Mouse (Mus musculus): ENCODE measurements around the gene Mettl13.
A peak's percentile ranks its signal among the peaks of the same experiment; 100 is the strongest.

The Mettl13 gene

GRCm38 (mm10) chr1:162548016-162548916 lies at the start of gene Mettl13:
Gene Mettl13 (minus strand): TSS chr1:162548551.
- DNase-seq: peak; percentile 85

GRCm38 (mm10) chr1:162597379-162598102 lies 49.2 kb upstream of the Mettl13 start:
- no peak for DNase-seq

GRCm38 (mm10) chr1:162590415-162590997 lies 42.2 kb upstream of the Mettl13 start:
- no peak for DNase-seq

GRCm38 (mm10) chr1:162589443-162589842 lies 41.1 kb upstream of the Mettl13 start:
- no peak for DNase-seq

GRCm38 (mm10) chr1:162588606-162589005 lies 40.3 kb upstream of the Mettl13 start:
- DNase-seq: no peak

- no peak for DNase-seq
Measured at GRCm38 (mm10) chr1:162586282-162586681, 37.9 kb upstream of the Mettl13 start.

- no peak for DNase-seq
Measured at GRCm38 (mm10) chr1:162582884-162583283, 34.5 kb upstream of the Mettl13 start.

GRCm38 (mm10) chr1:162575098-162575497 lies 26.7 kb upstream of the Mettl13 start:
- DNase-seq: no peak

- DNase-seq: no peak
Measured at GRCm38 (mm10) chr1:162570931-162571601, 22.7 kb upstream of the Mettl13 start.

GRCm38 (mm10) chr1:162570260-162570748 lies 22.0 kb upstream of the Mettl13 start, which contains the start of gene Vamp4:
Gene Vamp4 (plus strand): TSS chr1:162570515.
- peak; percentile 96 for DNase-seq

GRCm38 (mm10) chr1:162567351-162567750 lies 19.0 kb upstream of the Mettl13 start:
- DNase-seq: no peak

GRCm38 (mm10) chr1:162564992-162565391 lies 16.6 kb upstream of the Mettl13 start:
- DNase-seq: no peak

GRCm38 (mm10) chr1:162563236-162563635 lies 14.9 kb upstream of the Mettl13 start:
- DNase-seq: no peak

GRCm38 (mm10) chr1:162554193-162554592 lies 5.8 kb upstream of the Mettl13 start:
- DNase-seq: no peak

GRCm38 (mm10) chr1:162552956-162553355 lies 4.6 kb upstream of the Mettl13 start:
- DNase-seq: no peak

GRCm38 (mm10) chr1:162549615-162550283 lies 1.4 kb upstream of the Mettl13 start:
- DNase-seq: no peak

- no peak for DNase-seq
Measured at GRCm38 (mm10) chr1:162548917-162549613, 714 bp upstream of the Mettl13 start.

- no peak for DNase-seq
Measured at GRCm38 (mm10) chr1:162547607-162548006, 744 bp downstream of the Mettl13 start.

GRCm38 (mm10) chr1:162543231-162543630 lies 5.1 kb downstream of the Mettl13 start:
- no peak for DNase-seq

- no peak for DNase-seq
Measured at GRCm38 (mm10) chr1:162533766-162534560, 14.4 kb downstream of the Mettl13 start.

- no peak for DNase-seq
Measured at GRCm38 (mm10) chr1:162532330-162532729, 16.0 kb downstream of the Mettl13 start.

Measured in thymus, postnatal 25 days (tissue).